Mouse (Mus musculus): ENCODE measurements at regions not wholly inside any gene's neighbourhood (a gene's known extent, or its start where the extent isn't known, plus 50 kb on each side); places are given as distances from the start of the nearest gene placed in this dataset.

DNA sequence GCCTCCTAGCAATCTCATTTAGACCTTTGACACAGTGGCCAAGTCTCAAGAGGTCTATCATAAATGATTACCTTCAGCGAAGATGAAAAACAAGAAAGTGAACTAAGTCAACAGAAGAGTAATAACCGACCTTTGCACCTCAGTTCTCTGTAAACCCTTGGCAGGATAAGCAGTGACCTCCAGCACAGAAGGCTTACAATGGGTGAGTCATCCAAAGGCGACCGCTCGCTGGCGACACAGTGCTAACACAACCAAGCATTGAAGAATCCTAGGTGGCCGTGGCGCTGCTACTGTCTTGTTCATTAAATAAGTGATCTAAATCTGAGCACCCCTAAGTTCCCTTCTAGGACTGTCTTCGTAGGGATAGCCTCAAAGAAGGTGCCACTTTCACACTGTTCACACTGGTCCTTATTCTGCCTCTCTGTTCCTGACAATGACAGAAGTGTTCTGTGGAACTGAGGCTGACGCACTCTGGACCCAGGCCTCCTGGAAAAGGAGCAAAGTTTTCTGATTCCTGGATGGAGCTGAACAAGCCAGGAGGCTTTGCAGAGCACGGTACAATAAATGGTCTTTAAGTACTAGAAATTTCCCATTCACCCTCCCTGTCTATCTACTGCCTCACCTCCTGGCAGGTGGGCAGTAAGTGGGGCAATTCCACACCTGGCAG lies 108.6 kb downstream of the Zfp706 start:
- no peaks in the 10 kb centered on the region for H3K9me3 ChIP-seq
- H3K27me3 ChIP-seq, result no peaks in the 10 kb centered on the region
- no peak for ATAC-seq (ENCODE audit: borderline replicate concordance, extremely low read depth, low FRiP score, low TSS enrichment)
- H3K4me1 ChIP-seq, result peaks cover 37% of the 10 kb centered on the region
- H3K4me3 ChIP-seq, result no peak overlapping the region
- WGBS, result 62% methylated on average over 11 of the region's 11 CpGs
- H3K27ac ChIP-seq, result no peak overlapping the region
- no peaks in the 10 kb centered on the region for H3K36me3 ChIP-seq
- no peak overlapping the region for H3K4me2 ChIP-seq
- H3K9ac ChIP-seq, result no peak overlapping the region

- H3K4me3 ChIP-seq, result no peak overlapping the region
- H3K27me3 ChIP-seq, result no peaks in the 10 kb centered on the region
- no peak overlapping the region for H3K27ac ChIP-seq
- no peak for ATAC-seq (ENCODE audit: borderline replicate concordance, extremely low read depth, low FRiP score, low TSS enrichment)
- H3K4me2 ChIP-seq, result no peak overlapping the region
- WGBS, result 89% methylated on average over 6 of the region's 6 CpGs
- H3K9me3 ChIP-seq, result no peaks in the 10 kb centered on the region
- H3K36me3 ChIP-seq, result no peaks in the 10 kb centered on the region
- H3K9ac ChIP-seq, result no peak overlapping the region
- peaks cover 34% of the 10 kb centered on the region for H3K4me1 ChIP-seq
These were observed 109.2 kb downstream of the Zfp706 start for GRCm38 (mm10) chr15:36898326-36898725.

DNA sequence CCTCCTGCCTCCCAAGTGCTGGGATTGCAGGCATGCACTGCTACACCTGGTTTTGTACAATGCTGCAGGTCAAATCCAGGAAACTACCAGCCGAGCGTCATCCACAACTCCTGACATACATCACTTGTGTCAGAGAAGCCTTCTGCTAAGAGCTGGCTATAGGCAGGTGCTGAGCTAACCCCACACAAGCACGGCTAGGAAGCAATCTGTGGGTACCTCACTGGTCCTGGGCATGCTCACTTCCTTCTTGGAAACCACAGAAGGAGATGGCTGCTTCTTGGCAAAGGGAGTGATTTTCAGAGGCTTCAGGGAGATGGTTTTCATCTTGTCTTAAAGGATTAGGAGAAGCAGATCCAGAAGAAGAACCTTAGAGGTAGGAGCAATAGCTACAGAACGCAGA lies 111.3 kb downstream of the Zfp706 start:
- Histone ChIP-seq H3K4me1 (peaks cover 26% of the 10 kb centered on the region), H3K27ac (no peak overlapping the region), H3K4me3 (no peak overlapping the region), H3K36me3 (no peaks in the 10 kb centered on the region), H3K4me2 (no peak overlapping the region), H3K27me3 (0 out of 2 replicates have a peak, but pooled peaks cover 5% of the 10 kb centered on the region), H3K9ac (no peak overlapping the region), H3K9me3 (no peaks in the 10 kb centered on the region)
- ATAC-seq (ENCODE audit: borderline replicate concordance, extremely low read depth, low FRiP score, low TSS enrichment), result no peak
- 72% methylated on average over 4 of the region's 4 CpGs for WGBS

DNA sequence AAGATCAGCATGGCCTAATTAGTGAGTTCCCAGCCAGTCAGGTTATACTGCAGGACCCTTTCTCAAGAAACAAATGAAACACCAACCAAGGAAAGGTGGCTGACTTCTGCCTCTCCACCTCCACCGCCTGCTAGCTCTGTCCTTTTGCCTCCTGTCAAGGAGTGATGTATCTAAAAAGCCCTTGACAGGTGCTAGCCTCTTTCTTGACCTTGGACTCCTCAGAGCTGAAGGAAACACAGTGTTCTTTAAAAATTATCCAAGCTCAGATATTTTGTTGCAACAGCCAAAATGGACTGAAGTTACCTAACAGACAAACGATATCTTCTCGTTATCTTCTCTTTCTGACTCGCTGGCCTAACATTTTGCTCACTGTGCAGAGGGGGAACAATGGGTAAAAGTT lies 112.5 kb downstream of the Zfp706 start:
- WGBS, result 80% methylated on average over 4 of the region's 4 CpGs
- H3K27ac ChIP-seq, result no peak overlapping the region
- no peak for ATAC-seq (ENCODE audit: borderline replicate concordance, extremely low read depth, low FRiP score, low TSS enrichment)

GRCm38 (mm10) chr15:36893407-36893969 lies 114.1 kb downstream of the Zfp706 start:
- Histone ChIP-seq H3K27me3 (0 out of 2 replicates have a peak, but pooled peaks cover 5% of the 10 kb centered on the region), H3K9me3 (no peaks in the 10 kb centered on the region), H3K9ac (no peak overlapping the region), H3K4me1 (peaks cover 11% of the 10 kb centered on the region), H3K36me3 (no peaks in the 10 kb centered on the region), H3K27ac (no peak overlapping the region), H3K4me3 (no peak overlapping the region), H3K4me2 (no peak overlapping the region)
- no peak for ATAC-seq (ENCODE audit: borderline replicate concordance, extremely low read depth, low FRiP score, low TSS enrichment)
- WGBS, result 46% methylated on average over 4 of the region's 4 CpGs

More for the DNA sequence above, 112.5 kb downstream of the Zfp706 start:
- H3K36me3 ChIP-seq, result no peaks in the 10 kb centered on the region
- 0 out of 2 replicates have a peak, but pooled peaks cover 5% of the 10 kb centered on the region for H3K27me3 ChIP-seq
- H3K4me2 ChIP-seq, result no peak overlapping the region
- H3K4me1 ChIP-seq, result peaks cover 13% of the 10 kb centered on the region
- H3K9me3 ChIP-seq, result no peaks in the 10 kb centered on the region
- H3K4me3 ChIP-seq, result no peak overlapping the region
- H3K9ac ChIP-seq, result no peak overlapping the region

DNA sequence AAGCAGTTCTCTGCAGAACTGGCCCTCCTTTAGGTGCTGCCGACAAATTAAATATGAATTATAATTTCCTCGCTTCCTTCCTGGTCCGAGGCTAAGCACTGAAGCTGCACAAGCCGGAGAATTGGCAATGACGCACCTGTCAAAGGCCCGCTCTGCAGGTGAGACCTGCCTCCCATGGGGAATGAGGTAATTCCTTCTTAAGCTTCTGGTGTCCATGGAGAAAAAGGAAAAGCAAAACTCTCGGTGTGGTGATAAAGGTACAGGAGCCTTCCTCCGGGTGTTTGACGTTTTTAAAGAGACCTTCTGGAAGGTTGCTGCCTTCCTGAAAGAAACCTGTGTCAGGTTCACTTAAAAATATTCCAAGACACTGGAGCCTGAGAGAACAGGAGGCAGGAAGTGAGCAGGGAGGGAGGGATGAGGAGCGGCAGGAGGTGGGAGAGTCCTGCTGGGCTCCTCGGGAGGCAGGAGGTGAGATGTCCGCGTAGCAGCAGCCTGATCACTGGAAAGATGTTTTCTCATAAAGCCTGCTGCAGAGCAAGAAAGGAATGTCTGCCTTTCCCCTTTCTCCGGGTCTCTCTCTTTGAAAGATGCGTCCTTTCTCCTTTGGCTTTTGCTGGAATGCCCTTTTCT lies 114.9 kb downstream of the Zfp706 start:
- Histone ChIP-seq H3K36me3 (no peaks in the 10 kb centered on the region), H3K4me3 (no peak overlapping the region), H3K27me3 (0 out of 2 replicates have a peak, but pooled peaks cover 5% of the 10 kb centered on the region), H3K27ac (no peak overlapping the region), H3K4me1 (peaks cover 11% of the 10 kb centered on the region), H3K9ac (no peak overlapping the region), H3K4me2 (0 out of 2 replicates have a peak overlapping the region, but pooled peaks have one; percentile 3), H3K9me3 (no peaks in the 10 kb centered on the region)
- no peak for ATAC-seq (ENCODE audit: borderline replicate concordance, extremely low read depth, low FRiP score, low TSS enrichment)
- 11% methylated on average over 15 of the region's 15 CpGs for WGBS

GRCm38 (mm10) chr15:36891851-36892250 lies 115.7 kb downstream of the Zfp706 start:
- H3K27ac ChIP-seq, result no peak overlapping the region
- no peak overlapping the region for H3K4me3 ChIP-seq
- ATAC-seq (ENCODE audit: borderline replicate concordance, extremely low read depth, low FRiP score, low TSS enrichment), result no peak
- H3K27me3 ChIP-seq, result 0 out of 2 replicates have a peak, but pooled peaks cover 5% of the 10 kb centered on the region
- WGBS, result 22% methylated on average over 12 of the region's 12 CpGs
- H3K9me3 ChIP-seq, result no peaks in the 10 kb centered on the region
- H3K9ac ChIP-seq, result no peak overlapping the region
- H3K4me1 ChIP-seq, result peaks cover 11% of the 10 kb centered on the region
- no peaks in the 10 kb centered on the region for H3K36me3 ChIP-seq
- no peak overlapping the region for H3K4me2 ChIP-seq

- 53% methylated on average over 1 of the region's 1 CpGs for WGBS
- H3K36me3 ChIP-seq, result no peaks in the 10 kb centered on the region
- no peak overlapping the region for H3K9ac ChIP-seq
- no peak for ATAC-seq (ENCODE audit: borderline replicate concordance, extremely low read depth, low FRiP score, low TSS enrichment)
- H3K4me2 ChIP-seq, result no peak overlapping the region
- no peak overlapping the region for H3K4me3 ChIP-seq
- H3K4me1 ChIP-seq, result peaks cover 11% of the 10 kb centered on the region
- H3K9me3 ChIP-seq, result no peaks in the 10 kb centered on the region
- H3K27me3 ChIP-seq, result 0 out of 2 replicates have a peak, but pooled peaks cover 5% of the 10 kb centered on the region
- H3K27ac ChIP-seq, result no peak overlapping the region
These were observed 116.3 kb downstream of the Zfp706 start for GRCm38 (mm10) chr15:36891296-36891695.

GRCm38 (mm10) chr15:36889072-36889471 lies 118.5 kb downstream of the Zfp706 start:
- Histone ChIP-seq H3K4me3 (no peak overlapping the region), H3K4me2 (no peak overlapping the region), H3K27me3 (0 out of 2 replicates have a peak, but pooled peaks cover 5% of the 10 kb centered on the region), H3K4me1 (peaks cover 26% of the 10 kb centered on the region), H3K27ac (no peak overlapping the region), H3K9me3 (no peaks in the 10 kb centered on the region), H3K9ac (no peak overlapping the region), H3K36me3 (no peaks in the 10 kb centered on the region)
- ATAC-seq (ENCODE audit: borderline replicate concordance, extremely low read depth, low FRiP score, low TSS enrichment), result no peak
- 60% methylated on average over 3 of the region's 3 CpGs for WGBS

GRCm38 (mm10) chr15:36888351-36889069 lies 119.1 kb downstream of the Zfp706 start:
- 74% methylated on average over 11 of the region's 11 CpGs for WGBS
- Histone ChIP-seq H3K4me3 (no peak overlapping the region), H3K36me3 (no peaks in the 10 kb centered on the region), H3K27ac (no peak overlapping the region), H3K4me2 (no peak overlapping the region), H3K9ac (no peak overlapping the region), H3K27me3 (0 out of 2 replicates have a peak, but pooled peaks cover 5% of the 10 kb centered on the region), H3K4me1 (peaks cover 26% of the 10 kb centered on the region), H3K9me3 (no peaks in the 10 kb centered on the region)
- ATAC-seq (ENCODE audit: borderline replicate concordance, extremely low read depth, low FRiP score, low TSS enrichment), result no peak

GRCm38 (mm10) chr15:36884671-36885365 lies 122.8 kb downstream of the Zfp706 start:
- 46% methylated on average over 11 of the region's 11 CpGs for WGBS
- ATAC-seq (ENCODE audit: borderline replicate concordance, extremely low read depth, low FRiP score, low TSS enrichment), result peak; percentile 56; the same call in 1 of the 2 replicates

More at GRCm38 (mm10) chr15:36884671-36885365, 122.8 kb downstream of the Zfp706 start:
- no peaks in the 10 kb centered on the region for H3K36me3 ChIP-seq
- H3K9ac ChIP-seq, result no peak overlapping the region
- H3K27ac ChIP-seq, result no peak overlapping the region
- H3K4me3 ChIP-seq, result no peak overlapping the region
- peaks cover 23% of the 10 kb centered on the region for H3K4me1 ChIP-seq
- H3K9me3 ChIP-seq, result no peaks in the 10 kb centered on the region
- H3K27me3 ChIP-seq, result no peaks in the 10 kb centered on the region
- no peak overlapping the region for H3K4me2 ChIP-seq

All from lung, embryonic 15.5 days (tissue).